Mouse (Mus musculus) thymus, postnatal 36 days (tissue): ENCODE results near the gene Tnfrsf13c.
"Not testable (repeated sequence)": the region's sequence is repeated elsewhere in the genome, so short reads cannot be mapped to it uniquely, and the experiment has no call there.

ENCODE experiments used
- DNase-seq, 2 experiments: peaks; one replicate each; pipeline ENCODE4 v3.0.0; 2022; ENCODE audit warnings: mixed read lengths in 2 of 2

Tnfrsf13c gene

DNA sequence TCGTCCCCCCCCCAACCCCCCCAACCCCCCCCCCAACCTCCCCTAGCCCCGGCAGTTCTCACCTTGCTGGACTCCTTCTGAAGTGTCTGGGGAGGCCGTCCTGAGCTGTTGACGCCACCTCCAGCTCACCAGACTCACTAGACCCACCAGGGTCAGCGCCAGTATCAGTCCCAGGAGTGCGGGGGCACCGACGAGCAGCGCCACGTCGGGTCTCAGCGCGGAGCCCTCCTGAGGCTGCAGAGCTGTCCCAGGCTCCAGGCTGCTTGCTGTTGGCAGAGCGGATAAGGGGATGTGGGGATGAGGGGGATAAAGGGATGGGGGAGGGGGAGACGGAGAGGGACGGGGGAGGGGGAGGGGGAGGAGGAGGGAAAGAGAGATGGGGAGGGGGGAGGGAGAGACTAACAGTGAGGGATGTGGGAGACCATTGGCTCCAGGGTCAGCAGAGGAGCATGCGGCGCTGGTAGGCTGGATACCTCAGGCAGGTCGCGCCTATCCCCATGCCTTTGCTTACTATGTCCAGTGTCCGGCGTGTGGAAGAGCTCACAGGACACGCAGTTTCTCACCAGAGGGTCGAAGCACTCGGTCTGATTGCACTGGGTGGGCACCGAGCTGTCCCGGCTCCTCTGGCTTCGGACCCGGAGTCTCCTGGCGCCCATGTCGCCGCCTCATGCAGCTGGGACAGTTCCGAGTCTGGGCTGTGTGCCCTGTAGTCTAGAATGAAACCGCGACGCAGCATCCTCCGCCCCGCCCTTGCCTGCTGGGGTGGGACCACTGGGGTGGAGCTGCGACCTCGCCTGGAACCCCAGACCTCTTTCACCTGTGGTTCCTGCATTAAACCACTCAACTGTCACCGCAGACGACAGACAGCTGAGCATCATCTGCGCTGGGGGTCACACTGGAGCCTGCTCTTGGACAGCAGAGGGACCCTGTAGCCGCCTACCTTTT is at the start of gene Tnfrsf13c:
TSS of gene Tnfrsf13c (minus strand) at position 713 of the 945 bp plus-strand sequence.
- DNase-seq = peak; percentile 60 to 65

DNA sequence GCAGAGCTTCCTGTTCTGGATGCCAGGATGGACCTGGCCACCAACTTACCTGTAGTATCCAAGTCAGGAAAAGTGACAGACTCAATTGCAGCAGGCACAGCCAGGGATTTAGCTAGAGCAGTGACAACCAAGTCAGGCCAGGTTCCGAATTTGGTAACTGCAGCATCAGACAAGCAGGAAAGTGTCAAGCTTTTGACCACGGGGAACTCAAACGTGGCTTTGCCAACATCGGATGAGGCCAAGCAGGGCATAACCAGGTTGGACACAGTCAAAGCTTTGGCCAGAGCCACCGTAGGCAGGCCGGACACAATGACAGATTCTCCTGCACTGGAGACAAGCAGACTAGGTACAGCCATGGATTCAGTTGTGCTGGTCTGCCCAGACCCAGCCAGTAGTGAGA is 48.1 kb upstream of the Tnfrsf13c start:
- no peak for DNase-seq

DNA sequence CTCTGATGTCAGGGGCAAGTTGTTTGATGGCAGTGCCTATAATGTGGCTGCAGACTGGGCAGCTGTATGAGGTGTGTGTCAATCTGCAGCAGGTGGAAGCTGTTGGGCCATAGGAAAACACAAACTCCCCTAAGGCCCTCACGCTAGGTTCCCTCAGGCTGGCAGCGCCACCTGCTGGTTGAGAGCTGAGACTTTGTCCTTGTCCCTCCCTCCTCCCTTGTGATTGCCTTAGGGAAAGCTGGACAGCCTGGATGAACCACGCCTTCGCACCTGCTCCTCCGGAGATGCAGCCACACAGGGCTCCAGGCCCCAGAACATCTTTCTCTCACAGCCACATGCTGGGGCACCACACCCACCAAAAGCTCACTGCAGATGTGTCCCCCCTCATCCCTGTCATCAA is 47.0 kb upstream of the Tnfrsf13c start:
- peak; percentile 38 to 46 for DNase-seq

DNA sequence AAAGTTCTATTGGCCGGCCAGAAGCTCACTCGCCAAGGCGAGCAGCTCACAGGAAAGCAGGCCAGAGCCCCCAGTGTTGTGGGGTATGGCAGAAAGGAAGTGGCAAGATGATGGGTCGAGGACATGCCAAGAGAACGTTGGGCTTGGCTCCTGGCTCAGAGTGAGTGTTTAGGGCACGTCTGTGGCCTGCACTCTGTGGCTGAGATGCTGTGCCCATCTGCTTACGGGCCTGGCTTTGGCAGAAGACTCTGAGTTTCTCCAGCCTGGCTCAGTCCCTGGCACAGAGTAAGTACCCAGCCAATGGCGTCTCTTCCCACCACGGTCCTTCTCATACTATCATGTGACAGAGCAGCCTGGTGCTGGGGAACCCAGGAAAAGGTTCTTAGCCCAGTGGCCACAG is 44.6 kb upstream of the Tnfrsf13c start:
- DNase-seq = no peak

DNA sequence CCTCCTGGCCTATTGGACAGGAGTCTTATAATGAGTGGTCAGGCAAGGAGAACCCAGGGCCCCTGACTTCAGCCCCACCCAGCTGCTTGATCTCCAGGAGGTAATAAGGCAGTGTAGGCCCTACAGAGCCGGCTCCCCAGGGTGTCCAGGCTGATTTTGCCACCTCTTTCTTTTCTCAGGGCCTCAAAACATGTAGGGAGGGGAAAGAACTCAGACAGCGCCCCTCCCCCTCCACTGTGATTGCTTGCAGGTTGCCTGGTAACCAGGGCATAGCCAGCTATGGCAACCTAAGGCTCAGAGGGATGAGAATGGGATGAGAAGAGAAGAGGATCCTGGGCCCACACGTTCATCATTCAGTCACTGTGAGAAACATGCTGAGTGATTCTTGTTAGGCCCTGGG is 44.0 kb upstream of the Tnfrsf13c start:
- DNase-seq = no peak

DNA sequence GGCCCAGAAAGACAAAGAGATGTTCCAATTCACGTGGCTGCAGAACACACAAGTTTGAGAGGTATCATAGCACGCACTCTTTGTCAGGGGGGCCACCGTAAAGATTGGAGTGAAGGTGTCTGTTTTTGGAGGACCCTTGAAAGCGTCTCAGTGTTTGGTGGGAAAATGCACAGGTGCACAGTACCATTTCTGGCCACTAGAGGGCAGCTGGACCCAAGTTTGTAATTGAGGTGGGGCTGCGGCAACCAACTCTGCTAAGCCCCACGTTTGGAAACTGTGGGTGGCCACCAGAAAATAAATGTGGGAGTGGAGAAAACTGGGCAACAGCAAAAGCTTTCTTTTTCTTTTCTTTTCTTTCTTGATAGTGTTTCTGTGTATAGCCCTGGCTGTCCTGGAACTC is 42.2 kb upstream of the Tnfrsf13c start:
- peak; percentile 61 to 71 for DNase-seq

DNA sequence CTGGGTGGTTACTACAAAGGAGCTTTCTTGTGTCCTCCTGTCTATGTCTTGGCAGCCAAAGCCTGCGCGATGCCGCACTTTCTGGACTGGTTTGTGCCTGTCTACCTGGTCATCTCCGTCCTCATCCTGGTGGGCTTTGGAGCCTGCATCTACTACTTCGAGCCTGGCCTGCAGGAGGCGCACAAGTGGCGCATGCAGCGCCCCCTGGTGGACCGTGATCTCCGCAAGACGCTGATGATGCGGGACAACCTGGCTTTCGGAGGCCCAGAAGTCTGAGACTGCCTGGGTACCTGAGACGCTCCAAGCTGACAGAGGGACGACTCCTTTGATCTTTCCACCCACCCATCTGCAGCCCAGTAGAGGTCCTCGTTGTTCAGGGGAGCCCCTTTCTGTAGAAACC is 35.3 kb upstream of the Tnfrsf13c start:
- DNase-seq = peak; percentile 73 to 76

DNA sequence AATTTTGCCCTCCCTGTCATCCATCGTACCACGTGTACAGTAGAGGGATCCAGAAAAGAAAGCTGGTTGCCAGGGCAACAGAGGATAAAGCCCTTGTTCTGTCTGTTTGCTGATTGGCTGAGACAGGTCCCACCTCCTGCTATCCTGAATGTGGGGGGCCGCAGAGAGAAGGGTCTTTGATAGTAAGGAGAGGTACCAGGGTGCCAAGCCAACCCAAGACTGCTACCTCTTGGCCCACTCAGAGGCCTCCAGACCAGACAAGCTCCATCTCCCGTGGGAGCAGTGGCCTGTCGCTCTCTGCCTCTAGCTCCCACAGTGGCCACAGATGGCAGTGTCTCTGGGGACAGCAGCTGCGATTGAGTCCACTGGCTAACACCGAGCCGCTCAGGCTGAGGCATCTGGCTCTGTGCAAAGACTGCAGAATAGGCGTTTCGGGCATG is 31.8 kb upstream of the Tnfrsf13c start:
- no peak for DNase-seq

DNA sequence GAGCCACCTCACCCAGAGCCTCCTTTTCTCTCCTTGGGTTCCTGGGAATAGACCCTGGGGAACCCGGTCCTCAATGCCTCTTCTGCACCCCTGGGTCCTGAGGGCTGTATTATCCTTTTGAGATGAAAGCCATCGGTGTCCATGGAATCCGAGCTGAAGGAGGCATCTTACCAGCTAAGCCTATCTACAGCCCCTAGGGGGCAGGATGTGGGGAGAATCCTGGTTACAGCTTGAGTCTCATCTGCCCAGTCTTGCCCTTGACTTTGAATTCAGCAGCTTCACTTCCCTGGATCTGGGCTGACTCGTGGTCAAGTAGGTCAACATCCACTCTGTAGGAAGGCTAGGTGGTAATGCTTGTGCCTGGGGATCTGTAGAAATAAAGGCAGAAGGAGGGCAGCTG is 31.1 kb upstream of the Tnfrsf13c start:
- no peak for DNase-seq

DNA sequence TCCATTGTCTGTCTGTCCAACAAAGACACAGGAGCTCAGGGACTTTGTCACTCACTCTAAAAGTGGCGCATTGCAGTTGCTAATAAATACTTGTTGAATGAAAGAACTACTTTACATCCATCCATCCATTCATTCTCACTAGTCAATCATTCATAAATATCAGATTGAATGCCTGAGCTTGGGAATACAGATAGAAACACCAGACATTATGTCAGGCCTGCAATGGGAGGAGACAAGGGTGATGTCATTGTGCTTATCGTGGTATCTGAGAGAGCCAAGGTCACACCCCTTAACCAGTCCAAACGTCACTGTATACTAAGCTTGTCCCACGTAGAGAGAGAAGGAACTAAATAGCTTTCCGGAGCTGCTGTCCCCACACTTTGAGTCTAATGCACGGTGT is 27.9 kb upstream of the Tnfrsf13c start, which contains the start of gene 1500009C09Rik:
TSS of gene 1500009C09Rik (plus strand) at position 301 of the 400 bp plus-strand sequence.
- DNase-seq = no peak

DNA sequence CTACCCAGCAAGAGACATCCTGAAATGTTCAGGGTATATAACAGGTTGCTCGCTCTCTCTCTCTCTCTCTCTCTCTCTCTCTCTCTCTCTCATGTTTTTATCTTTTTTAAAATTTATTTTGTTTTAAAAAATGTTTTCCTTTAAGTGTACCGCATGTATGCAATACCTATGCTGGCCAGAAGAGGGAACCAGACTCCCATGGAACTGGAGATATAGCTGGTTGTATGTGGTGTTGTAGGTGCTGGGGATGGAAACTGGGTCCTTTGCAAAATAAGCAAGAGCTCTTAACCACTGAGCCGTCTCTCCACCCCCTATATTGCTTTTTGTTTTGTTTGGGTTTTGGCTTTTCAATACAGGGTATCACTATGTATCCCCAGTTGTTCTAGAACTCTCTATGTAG is 27.4 kb upstream of the Tnfrsf13c start:
- no peak for DNase-seq

DNA sequence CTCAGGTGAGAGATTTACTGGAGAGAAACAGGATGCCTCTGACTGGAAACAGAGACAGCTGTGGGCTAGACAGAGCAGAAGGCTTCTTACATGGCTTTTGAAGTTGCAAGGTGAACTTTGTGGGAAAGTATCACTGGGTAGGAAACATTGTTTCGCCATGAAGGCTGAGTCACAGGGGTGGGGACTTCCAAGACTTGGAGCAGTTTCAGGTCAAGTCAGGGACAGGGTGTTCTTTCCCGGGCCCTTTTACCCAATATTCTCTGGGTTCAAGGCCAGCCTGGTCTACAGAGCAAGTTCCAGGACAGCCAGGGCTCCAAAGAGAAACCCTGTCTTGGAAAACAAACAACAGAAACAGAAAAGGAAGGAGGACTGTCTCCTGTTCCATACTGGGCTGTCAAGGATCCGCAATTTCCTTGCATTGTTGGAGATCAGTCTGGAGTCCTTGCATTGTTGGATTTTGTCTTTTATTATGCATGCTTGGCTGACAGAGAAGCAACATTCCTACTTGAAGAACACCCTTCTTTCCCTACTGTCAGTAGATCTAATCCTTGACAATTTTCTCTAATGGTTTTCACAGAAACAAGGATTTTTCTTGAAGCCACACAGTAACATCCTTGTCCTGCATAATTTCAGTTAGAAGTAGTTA is 23.1 kb upstream of the Tnfrsf13c start:
- DNase-seq = no peak

DNA sequence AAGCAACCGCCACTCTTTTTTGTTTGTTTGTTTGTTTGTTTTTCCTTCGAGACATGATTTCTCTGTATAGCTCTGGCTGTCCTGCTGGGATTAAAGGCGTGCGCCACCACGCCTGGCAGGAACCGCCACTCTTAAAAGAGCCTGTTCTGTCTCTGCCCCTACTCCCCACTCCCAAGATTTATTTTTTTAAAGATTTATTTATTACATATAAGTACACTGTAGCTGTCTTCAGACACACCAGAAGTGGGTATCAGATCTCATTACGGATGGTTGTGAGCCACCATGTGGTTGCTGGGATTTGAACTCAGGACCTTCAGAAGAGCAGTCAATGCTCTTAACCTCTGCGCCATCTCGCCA is 20.6 kb upstream of the Tnfrsf13c start:
- DNase-seq = not testable (repeated sequence)

DNA sequence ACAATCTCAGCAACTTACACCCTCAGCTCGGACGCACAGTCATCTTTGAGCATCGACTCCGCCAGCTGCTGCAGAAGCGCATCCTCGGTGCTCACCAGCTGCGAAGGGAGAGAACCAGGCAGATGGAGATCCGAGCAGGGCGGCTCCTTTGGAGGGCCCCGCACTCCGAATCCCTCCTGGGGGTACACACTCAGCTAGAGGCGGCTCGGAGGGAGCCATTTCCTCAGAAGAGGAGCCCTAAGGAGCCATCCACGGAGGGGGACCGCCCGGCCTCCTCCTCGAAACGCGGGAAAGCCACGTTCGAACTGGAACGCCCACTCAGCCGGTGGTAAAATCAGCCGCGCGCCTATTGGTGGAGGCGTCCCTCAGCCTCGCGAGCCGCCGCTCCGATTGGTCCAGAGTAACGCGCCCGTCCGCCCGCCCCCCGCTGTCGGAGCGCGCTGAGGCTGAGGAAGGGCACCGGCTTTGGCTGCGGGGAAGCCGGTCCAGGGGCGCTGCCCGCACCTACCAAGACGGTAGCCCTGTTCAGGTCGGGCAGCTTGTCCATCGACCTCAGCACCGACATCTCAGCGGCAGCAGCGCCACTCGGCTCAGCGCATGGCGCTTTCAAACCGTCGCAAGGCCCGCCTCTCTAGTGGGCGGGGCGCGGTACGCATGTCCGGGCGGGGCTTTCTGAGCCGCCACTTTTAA is 20.1 kb upstream of the Tnfrsf13c start, which contains the start of gene Cenpm:
TSS of gene Cenpm (minus strand) at position 634 of the 690 bp plus-strand sequence.
- DNase-seq = peak; percentile 92 to 93

DNA sequence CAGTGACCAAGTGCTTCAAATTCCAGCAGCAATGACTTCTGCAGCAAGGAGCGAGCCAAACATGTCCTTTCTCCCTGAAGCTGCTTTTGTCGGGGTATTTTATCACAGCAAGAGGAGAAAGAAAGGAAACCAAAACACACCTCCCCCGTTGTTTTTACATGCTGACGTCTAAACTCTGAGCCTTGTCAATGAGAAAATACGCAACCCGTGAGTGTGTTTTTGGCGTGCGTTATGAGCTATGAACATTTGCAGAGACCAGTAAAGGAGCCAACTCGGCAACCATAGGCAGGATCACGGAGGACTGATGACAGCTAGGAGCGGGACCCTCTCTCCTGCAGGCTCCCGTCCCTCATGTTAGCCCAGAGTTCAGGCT is 19.6 kb upstream of the Tnfrsf13c start:
- no peak for DNase-seq

DNA sequence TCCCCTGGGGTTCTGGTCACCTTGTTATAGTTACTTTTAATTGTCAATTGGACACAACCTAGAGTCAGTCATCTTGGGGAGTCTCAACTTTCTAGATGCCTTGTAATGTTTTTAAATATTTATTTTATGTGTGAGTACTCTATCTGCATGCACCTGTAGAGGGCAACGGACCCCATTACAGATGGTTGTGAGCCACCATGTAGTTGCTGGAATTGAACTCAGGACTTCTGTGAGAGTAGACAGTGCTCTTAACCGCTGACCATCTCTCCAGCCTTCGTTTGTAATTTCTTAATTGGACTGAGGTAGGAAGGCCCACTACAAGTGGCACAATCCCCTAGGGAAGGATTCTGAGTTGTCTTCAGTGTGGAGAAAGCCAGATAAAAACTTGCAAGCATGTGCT is 19.1 kb upstream of the Tnfrsf13c start:
- no peak for DNase-seq

DNA sequence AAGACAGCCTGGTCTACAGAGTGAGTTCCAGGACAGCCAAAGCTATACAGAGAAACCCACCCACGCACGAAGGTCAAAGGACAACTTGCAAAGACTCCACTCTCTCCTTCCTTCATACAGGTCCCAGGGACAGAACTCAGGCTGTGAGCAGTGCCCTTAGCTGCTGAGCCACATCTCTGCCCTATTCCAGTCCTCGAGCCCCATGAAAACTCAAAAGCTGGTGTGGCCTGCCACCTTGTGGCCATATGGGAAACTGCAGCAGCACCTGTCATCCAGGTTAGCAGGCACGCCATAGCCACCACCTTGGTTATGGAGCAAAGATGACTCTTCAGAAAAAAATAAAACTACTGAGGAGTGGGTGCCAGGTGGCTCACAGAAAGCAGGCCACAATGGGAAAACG is 12.4 kb upstream of the Tnfrsf13c start:
- DNase-seq = peak; percentile 79 to 86

DNA sequence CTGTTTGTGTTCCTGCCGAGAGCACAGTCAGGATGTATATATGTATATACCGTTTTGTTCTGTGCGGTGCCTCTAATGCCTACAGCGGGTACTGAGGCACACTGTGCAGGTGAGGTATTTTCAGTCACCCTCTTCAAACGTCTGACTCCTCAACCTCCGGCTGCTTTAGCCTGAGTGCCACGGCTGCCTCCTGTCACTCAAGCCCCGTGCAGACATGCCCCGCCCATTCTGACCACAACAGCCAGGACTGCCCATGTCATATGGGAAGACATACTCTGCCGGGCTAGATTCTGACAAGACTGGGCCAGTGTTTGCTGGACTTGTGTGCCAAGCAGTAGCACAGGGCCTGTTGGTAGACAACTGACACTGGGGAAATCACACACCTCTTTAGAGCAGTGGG is 11.5 kb upstream of the Tnfrsf13c start:
- no peak for DNase-seq

DNA sequence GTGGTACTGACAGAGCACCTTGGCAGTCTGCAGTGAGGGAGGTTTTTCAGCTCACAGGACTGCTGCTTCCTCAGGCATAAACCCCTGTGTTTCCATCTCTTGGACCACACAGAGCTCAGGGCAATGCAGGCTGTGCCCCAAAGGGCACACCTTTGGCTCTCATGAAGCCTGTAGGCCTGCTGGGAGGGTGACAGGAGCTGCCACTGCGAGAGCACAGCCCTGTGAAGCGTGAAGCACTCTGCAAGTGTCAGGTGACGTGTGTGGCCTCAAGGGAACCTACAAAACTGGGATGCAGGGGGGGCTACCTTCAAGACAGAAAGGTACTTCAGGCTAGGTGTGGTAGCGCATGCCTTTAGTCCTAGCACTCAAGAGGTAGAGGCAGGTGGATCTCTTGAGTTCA is 8.5 kb upstream of the Tnfrsf13c start:
- no peak for DNase-seq

DNA sequence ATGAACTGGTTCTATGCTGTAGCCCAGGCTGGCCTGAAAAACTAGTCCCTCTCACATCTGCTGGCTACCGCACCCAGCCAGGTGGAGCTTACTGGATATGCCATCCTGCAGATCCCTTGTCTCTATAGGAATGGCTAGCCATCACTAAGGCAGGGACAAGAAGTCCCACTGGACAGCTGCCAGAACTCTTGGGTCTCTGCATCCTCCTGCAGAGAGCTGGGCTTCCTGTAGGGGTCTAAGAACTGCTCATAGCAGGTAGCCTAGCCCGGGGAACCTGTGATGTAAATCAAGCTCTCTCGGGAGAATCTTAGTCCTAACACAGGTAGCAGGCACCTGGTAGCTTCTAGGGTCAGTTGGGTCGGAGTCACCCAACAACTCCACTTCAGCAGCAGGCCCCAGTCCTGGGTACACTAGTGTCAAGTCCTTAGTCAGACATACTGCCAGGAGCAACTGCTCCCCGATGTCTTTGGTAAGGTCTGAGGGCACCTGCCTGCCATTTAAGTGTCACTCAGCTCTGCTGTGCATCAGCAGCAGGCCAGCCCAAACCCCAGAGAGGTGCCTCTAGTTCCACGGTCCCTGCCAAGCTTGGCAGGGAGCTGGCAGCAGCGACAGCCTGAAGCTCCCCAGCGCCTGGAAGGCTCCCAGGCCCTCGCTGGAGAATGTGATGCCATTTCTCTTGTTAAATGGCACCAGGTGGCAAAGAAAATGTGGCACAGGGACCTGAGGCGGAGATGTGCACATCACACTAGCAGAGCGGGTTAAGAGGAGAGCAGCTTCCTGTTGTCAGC is 7.6 kb upstream of the Tnfrsf13c start:
- no peak for DNase-seq

DNA sequence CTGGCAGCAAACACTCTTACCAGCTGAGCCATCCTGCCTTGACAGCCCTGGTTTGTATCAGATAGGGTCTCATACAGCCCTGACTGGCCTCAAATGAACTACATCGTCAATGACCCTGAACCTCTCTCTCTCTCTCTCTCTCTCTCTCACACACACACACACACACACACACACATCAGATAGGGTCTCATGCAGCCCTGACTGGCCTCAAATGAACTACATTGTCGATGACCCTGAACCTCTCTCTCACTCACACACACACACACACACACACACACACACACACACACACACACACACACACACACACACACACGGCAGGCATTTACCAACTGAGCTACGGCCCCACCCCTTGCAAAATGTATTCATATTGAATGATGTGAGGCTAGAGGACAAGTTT is 6.9 kb upstream of the Tnfrsf13c start:
- DNase-seq = no peak

DNA sequence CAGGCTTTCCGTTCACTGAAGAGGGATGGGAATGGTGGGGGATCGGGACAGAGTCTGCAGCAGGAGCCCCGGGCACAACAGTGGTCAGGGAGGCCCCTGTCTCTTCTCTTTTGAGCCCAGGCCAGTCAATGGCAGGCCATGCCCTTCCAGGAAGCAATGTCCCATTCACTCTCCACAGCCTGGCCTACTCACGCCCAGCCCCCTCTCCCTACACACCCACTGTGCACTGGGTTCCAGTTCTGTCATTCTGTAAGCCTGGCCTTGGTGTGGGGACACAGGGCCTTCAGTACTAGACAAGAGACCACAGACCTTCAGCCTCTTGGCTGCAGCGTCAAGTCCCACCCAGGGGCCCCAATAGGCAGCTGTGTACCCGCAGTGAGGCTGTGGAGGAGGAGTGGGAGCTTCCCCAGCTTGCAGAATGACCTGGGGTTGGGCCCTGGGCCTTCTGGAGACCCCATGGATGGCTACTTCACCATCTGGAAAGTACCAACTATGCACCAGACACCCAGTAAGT is 6.0 kb upstream of the Tnfrsf13c start:
- DNase-seq = no peak
